Mouse (Mus musculus): Measurements from ENCODE around the gene Naa20. TPM values are rescaled to one million over a fixed set of nuclear protein-coding genes. Genes with fewer than 3 reads are reported as not detected.

The Naa20 gene
- total and polyA plus RNA-seq, 2 experiments, result 14.4 to 29.2 TPM

- Histone ChIP-seq H3K27ac (replicated peaks; ENCODE audit: insufficient read depth, low read depth, low read length) (no peak overlapping the region; the same call in 1 of the 2 replicates), H3K9ac (ENCODE audit: low read depth, low read length) (no peak overlapping the region), H3K4me3 (ENCODE audit: insufficient read depth, low read depth, low read length) (no peak overlapping the region)
Observed at GRCm38 (mm10) chr2:145861193-145862123, 40.4 kb upstream of the Naa20 start.

GRCm38 (mm10) chr2:145862206-145862817, 39.6 kb upstream of the Naa20 start:
- H3K27ac ChIP-seq (replicated peaks; ENCODE audit: insufficient read depth, low read depth, low read length), result no peak overlapping the region
- H3K4me1 ChIP-seq (ENCODE audit: control insufficient read depth, insufficient read depth, low read length), result peaks cover 12% of the 10 kb centered on the region
- H3K27me3 ChIP-seq (ENCODE audit: control insufficient read depth, insufficient read depth, low read length), result no peaks in the 10 kb centered on the region
- H3K79me2 ChIP-seq (ENCODE audit: control insufficient read depth, insufficient read depth, low read length), result no peaks in the 10 kb centered on the region; the same call in 1 of the 2 replicates
- H3K4me3 ChIP-seq (ENCODE audit: insufficient read depth, low read depth, low read length), result no peak overlapping the region
- 65% methylated on average over 10 of the region's 10 CpGs for WGBS
- peaks cover 4% of the 10 kb centered on the region; the same call in 1 of the 2 replicates for H3K36me3 ChIP-seq (ENCODE audit: control insufficient read depth, insufficient read depth, low read length)
- peak; percentile 68 for DNase-seq (ENCODE audit: extremely low read depth, low read depth, low spot score)
- no peak for TF ChIP-seq CTCF (IDR thresholded peaks at IDR 0.05; ENCODE audit: low read depth, low read length)
- TF ChIP-seq POLR2A (IDR thresholded peaks at IDR 0.05; ENCODE audit: extremely low read depth, insufficient read depth, low read length), result no peak
- H3K9ac ChIP-seq (ENCODE audit: low read depth, low read length), result no peak overlapping the region

More at GRCm38 (mm10) chr2:145861193-145862123, 40.4 kb upstream of the Naa20 start:
- 55% methylated on average over 8 of the region's 8 CpGs for WGBS
- DNase-seq (ENCODE audit: extremely low read depth, low read depth, low spot score), result peak; percentile 60
- Histone ChIP-seq H3K27me3 (ENCODE audit: control insufficient read depth, insufficient read depth, low read length) (no peaks in the 10 kb centered on the region), H3K4me1 (ENCODE audit: control insufficient read depth, insufficient read depth, low read length) (peaks cover 12% of the 10 kb centered on the region), H3K36me3 (ENCODE audit: control insufficient read depth, insufficient read depth, low read length) (0 out of 2 replicates have a peak, but pooled peaks cover 4% of the 10 kb centered on the region), H3K79me2 (ENCODE audit: control insufficient read depth, insufficient read depth, low read length) (no peaks in the 10 kb centered on the region)
- TF ChIP-seq CTCF (IDR thresholded peaks at IDR 0.05; ENCODE audit: low read depth, low read length) (no peak), POLR2A (IDR thresholded peaks at IDR 0.05; ENCODE audit: extremely low read depth, insufficient read depth, low read length) (no peak)

GRCm38 (mm10) chr2:145865344-145865743, 36.6 kb upstream of the Naa20 start:
- peak; percentile 66 for DNase-seq (ENCODE audit: extremely low read depth, low read depth, low spot score)
- Histone ChIP-seq H3K4me1 (ENCODE audit: control insufficient read depth, insufficient read depth, low read length) (peaks cover 12% of the 10 kb centered on the region), H3K79me2 (ENCODE audit: control insufficient read depth, insufficient read depth, low read length) (peaks cover 10% of the 10 kb centered on the region; the same call in 1 of the 2 replicates), H3K27me3 (ENCODE audit: control insufficient read depth, insufficient read depth, low read length) (no peaks in the 10 kb centered on the region), H3K36me3 (ENCODE audit: control insufficient read depth, insufficient read depth, low read length) (peaks cover 12% of the 10 kb centered on the region; the same call in 1 of the 2 replicates), H3K9ac (ENCODE audit: low read depth, low read length) (no peak overlapping the region), H3K27ac (replicated peaks; ENCODE audit: insufficient read depth, low read depth, low read length) (no peak overlapping the region), H3K4me3 (ENCODE audit: insufficient read depth, low read depth, low read length) (no peak overlapping the region)
- no peak for TF ChIP-seq POLR2A (IDR thresholded peaks at IDR 0.05; ENCODE audit: extremely low read depth, insufficient read depth, low read length)
- TF ChIP-seq CTCF (IDR thresholded peaks at IDR 0.05; ENCODE audit: low read depth, low read length), result no peak
- WGBS, result 56% methylated on average over 3 of the region's 3 CpGs

DNA sequence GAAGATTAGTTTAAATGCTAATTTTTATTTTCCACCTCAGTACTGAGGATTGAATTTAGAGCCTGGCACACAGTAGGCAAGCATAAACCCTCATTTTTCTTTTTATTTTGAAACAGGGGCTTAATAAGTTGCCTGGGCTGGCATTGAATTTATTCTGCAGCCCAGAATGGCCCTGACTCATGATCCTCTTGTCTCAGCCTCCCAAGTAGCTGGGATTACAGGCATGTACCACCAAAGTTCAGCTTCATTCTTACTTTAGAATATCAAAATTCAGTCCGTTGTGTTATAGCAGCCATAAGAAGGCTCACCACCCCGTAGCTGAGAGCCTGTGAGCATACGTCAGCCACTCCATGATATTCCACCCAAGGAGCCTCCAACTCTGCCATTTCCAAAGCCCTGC, 35.7 kb upstream of the Naa20 start:
- peaks cover 10% of the 10 kb centered on the region; the same call in 1 of the 2 replicates for H3K79me2 ChIP-seq (ENCODE audit: control insufficient read depth, insufficient read depth, low read length)
- H3K27me3 ChIP-seq (ENCODE audit: control insufficient read depth, insufficient read depth, low read length), result no peaks in the 10 kb centered on the region
- peaks cover 12% of the 10 kb centered on the region; the same call in 1 of the 2 replicates for H3K36me3 ChIP-seq (ENCODE audit: control insufficient read depth, insufficient read depth, low read length)
- H3K4me3 ChIP-seq (ENCODE audit: insufficient read depth, low read depth, low read length), result no peak overlapping the region
- H3K9ac ChIP-seq (ENCODE audit: low read depth, low read length), result no peak overlapping the region
- H3K27ac ChIP-seq (replicated peaks; ENCODE audit: insufficient read depth, low read depth, low read length), result no peak overlapping the region
- WGBS, result 100% methylated on average over 3 of the region's 3 CpGs
- TF ChIP-seq CTCF (IDR thresholded peaks at IDR 0.05; ENCODE audit: low read depth, low read length), result no peak
- TF ChIP-seq POLR2A (IDR thresholded peaks at IDR 0.05; ENCODE audit: extremely low read depth, insufficient read depth, low read length), result no peak
- peaks cover 7% of the 10 kb centered on the region for H3K4me1 ChIP-seq (ENCODE audit: control insufficient read depth, insufficient read depth, low read length)
- no peak for DNase-seq (ENCODE audit: extremely low read depth, low read depth, low spot score)

GRCm38 (mm10) chr2:145866695-145867449, 35.0 kb upstream of the Naa20 start:
- WGBS, result 95% methylated on average over 11 of the region's 11 CpGs

More at GRCm38 (mm10) chr2:145866695-145867449, 35.0 kb upstream of the Naa20 start:
- Histone ChIP-seq H3K27me3 (ENCODE audit: control insufficient read depth, insufficient read depth, low read length) (no peaks in the 10 kb centered on the region), H3K36me3 (ENCODE audit: control insufficient read depth, insufficient read depth, low read length) (peaks cover 12% of the 10 kb centered on the region; the same call in 1 of the 2 replicates), H3K4me1 (ENCODE audit: control insufficient read depth, insufficient read depth, low read length) (peaks cover under 1% of the 10 kb centered on the region; the same call in 1 of the 2 replicates), H3K9ac (ENCODE audit: low read depth, low read length) (no peak overlapping the region), H3K79me2 (ENCODE audit: control insufficient read depth, insufficient read depth, low read length) (peaks cover 10% of the 10 kb centered on the region; the same call in 1 of the 2 replicates), H3K27ac (replicated peaks; ENCODE audit: insufficient read depth, low read depth, low read length) (no peak overlapping the region), H3K4me3 (ENCODE audit: insufficient read depth, low read depth, low read length) (no peak overlapping the region)
- TF ChIP-seq CTCF (IDR thresholded peaks at IDR 0.05; ENCODE audit: low read depth, low read length) (no peak), POLR2A (IDR thresholded peaks at IDR 0.05; ENCODE audit: extremely low read depth, insufficient read depth, low read length) (no peak)
- no peak for DNase-seq (ENCODE audit: extremely low read depth, low read depth, low spot score)

Measured in liver, adult 2 months (tissue).